Mouse (Mus musculus): ENCODE data around the gene St6gal2. TPM values are rescaled to one million over a fixed set of nuclear protein-coding genes. Genes with fewer than 3 reads are reported as not detected.

The St6gal2 gene
- 0.35 and 0.45 TPM in 2 replicates for polyA plus RNA-seq (2011; ENCODE audit: insufficient read depth, insufficient read length, low read depth, missing spikeins)

DNA sequence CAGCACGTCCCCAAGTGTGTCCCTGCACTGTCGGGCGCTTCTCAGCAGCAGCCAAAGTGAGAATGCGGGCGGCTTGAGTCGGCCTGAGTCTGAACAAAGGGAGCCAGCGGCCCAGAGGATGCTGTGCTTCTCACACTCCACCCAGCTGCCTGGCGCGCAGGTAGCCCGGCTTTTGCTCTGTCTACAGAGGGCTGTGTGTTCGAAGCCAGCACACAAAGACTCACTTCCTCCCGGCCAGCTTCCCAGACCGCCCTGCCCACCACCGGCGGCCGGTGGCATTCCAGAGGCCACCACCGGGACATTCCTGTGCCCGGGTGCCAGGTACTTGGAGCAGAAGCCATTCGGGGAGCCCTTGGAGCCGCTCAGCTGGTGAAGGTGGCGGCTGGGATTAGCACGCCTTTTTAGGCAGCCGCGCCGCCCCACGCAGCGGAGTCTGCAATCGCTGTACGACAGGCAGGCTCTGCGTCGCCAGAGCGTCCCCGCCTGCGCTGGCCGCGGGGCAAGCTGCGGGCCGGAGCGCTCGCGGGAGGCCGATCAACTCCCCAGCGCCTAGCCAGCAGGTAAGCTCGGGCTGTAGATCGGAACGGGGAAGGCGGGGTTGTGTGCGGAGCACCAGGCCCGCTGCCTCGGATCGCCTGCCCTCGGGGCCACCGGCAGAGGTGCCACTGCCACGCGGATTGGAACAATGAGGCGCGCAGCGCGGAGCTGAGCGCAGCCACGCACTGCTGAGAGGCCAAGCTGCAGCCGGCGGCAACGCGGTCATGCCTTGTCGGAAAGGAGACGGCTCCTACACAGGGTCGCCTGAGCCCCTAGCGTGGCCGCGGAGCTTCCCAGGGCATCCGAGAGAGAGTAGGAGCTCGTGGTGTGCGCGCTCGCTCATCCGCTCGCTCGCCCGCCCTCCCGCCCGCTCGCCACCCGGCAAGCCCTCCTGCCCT is at the start of gene St6gal2:
St6gal2 (plus strand) TSS at position 133 of the 935 bp plus-strand sequence.
- Histone ChIP-seq H3K9ac (ENCODE audit: low read depth, poor library complexity, severe bottlenecking) (peak within 1 kb of the TSS; percentile 28), H3K27ac (ENCODE audit: insufficient read depth, low read length) (no peak within 1 kb of the TSS), H3K9me3 (replicated peaks; ENCODE audit: control insufficient read depth, insufficient read depth, low read length, poor library complexity, severe bottlenecking) (no peaks in the 10 kb centered on the region), H3K4me1 (ENCODE audit: control insufficient read depth, insufficient read depth, low read length) (no peaks in the 10 kb centered on the region), H3K27me3 (ENCODE audit: control insufficient read depth, insufficient read depth, low read length, poor library complexity, severe bottlenecking) (peaks cover 3% of the 10 kb centered on the region; the same call in 1 of the 2 replicates), H3K4me3 (ENCODE audit: low read depth, low read length) (peak within 1 kb of the TSS; percentile 69), H3K36me3 (ENCODE audit: control insufficient read depth, insufficient read depth, low read length, poor library complexity, severe bottlenecking) (no peaks in the 10 kb centered on the region)
- TF ChIP-seq EP300 (IDR thresholded peaks at IDR 0.05; ENCODE audit: insufficient read depth, low read depth, low read length) (no peak), POLR2A (IDR thresholded peaks at IDR 0.05; ENCODE audit: insufficient read depth, low read length) (no peak), CTCF (IDR thresholded peaks at IDR 0.05; ENCODE audit: low read depth, low read length) (no peak)

DNA sequence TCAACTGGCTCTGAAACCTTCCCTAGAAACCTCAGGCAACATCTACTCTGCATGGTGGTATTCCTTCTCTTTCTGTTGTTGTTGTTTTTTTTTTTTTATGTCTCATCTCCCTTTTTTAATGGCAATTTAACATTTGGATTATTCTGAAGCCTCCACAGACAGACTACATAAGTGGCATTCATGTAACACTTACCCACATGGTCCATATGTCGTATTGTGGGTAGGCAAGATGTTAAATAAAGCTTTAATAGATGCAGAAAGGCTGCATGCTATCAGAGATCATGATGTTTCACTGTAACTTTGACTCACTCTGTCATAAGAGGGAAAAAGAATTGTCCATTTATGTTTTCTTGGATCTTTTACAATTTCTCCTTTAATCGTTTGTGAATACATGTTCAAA is 39.1 kb upstream of the St6gal2 start:
- Histone ChIP-seq H3K36me3 (ENCODE audit: control insufficient read depth, insufficient read depth, low read length, poor library complexity, severe bottlenecking) (no peaks in the 10 kb centered on the region), H3K27me3 (ENCODE audit: control insufficient read depth, insufficient read depth, low read length, poor library complexity, severe bottlenecking) (no peaks in the 10 kb centered on the region), H3K27ac (ENCODE audit: insufficient read depth, low read length) (no peak overlapping the region), H3K4me1 (ENCODE audit: control insufficient read depth, insufficient read depth, low read length) (no peaks in the 10 kb centered on the region), H3K9ac (ENCODE audit: low read depth, poor library complexity, severe bottlenecking) (no peak overlapping the region), H3K4me3 (ENCODE audit: low read depth, low read length) (no peak overlapping the region), H3K9me3 (replicated peaks; ENCODE audit: control insufficient read depth, insufficient read depth, low read length, poor library complexity, severe bottlenecking) (no peaks in the 10 kb centered on the region)
- TF ChIP-seq POLR2A (IDR thresholded peaks at IDR 0.05; ENCODE audit: insufficient read depth, low read length), result no peak
- TF ChIP-seq EP300 (IDR thresholded peaks at IDR 0.05; ENCODE audit: insufficient read depth, low read depth, low read length), result no peak
- no peak for TF ChIP-seq CTCF (IDR thresholded peaks at IDR 0.05; ENCODE audit: low read depth, low read length)

DNA sequence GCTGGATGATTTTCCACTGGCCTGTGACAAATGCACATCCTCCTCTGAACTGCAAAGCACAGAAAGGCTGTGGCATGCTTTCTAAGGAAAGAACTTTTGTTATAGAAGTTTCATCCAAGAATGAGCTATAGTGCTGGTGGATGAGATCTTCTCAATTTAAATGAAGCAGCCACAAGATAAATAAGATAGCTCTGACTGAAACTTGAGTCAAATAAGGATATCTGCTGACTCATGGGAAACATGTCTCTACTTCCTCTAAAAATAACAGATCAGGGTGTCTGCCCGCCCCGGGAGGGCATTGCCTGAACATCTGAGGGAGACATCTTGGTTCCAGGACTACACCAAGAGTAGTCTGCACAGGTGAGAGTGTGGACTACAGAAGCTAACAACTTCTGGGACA is 28.7 kb upstream of the St6gal2 start:
- H3K9ac ChIP-seq (ENCODE audit: low read depth, poor library complexity, severe bottlenecking), result no peak overlapping the region
- no peak overlapping the region for H3K27ac ChIP-seq (ENCODE audit: insufficient read depth, low read length)
- no peaks in the 10 kb centered on the region for H3K4me1 ChIP-seq (ENCODE audit: control insufficient read depth, insufficient read depth, low read length)
- TF ChIP-seq EP300 (IDR thresholded peaks at IDR 0.05; ENCODE audit: insufficient read depth, low read depth, low read length) (no peak), POLR2A (IDR thresholded peaks at IDR 0.05; ENCODE audit: insufficient read depth, low read length) (no peak), CTCF (IDR thresholded peaks at IDR 0.05; ENCODE audit: low read depth, low read length) (no peak)
- H3K4me3 ChIP-seq (ENCODE audit: low read depth, low read length), result no peak overlapping the region
- no peaks in the 10 kb centered on the region for H3K36me3 ChIP-seq (ENCODE audit: control insufficient read depth, insufficient read depth, low read length, poor library complexity, severe bottlenecking)
- no peaks in the 10 kb centered on the region for H3K27me3 ChIP-seq (ENCODE audit: control insufficient read depth, insufficient read depth, low read length, poor library complexity, severe bottlenecking)
- H3K9me3 ChIP-seq (replicated peaks; ENCODE audit: control insufficient read depth, insufficient read depth, low read length, poor library complexity, severe bottlenecking), result peaks cover 2% of the 10 kb centered on the region; the same call in 1 of the 2 replicates

DNA sequence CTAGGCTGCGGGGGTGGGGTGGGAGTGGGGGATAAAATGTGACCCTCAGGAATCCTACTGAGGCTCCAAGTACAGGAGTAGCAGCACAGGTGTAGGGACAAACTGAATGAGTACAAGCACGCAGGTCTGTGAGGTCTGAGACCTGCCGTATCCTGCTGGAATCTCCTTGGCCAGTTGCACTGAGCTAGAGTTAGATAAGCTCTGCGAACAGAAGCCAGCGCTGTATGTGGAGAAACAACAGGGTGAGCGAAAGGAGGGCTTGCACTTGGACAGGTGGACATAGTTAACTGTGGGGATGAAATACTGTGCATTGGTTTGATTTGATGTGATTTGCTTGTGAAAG is 974 bp downstream of the St6gal2 start:
- TF ChIP-seq CTCF (IDR thresholded peaks at IDR 0.05; ENCODE audit: low read depth, low read length), result no peak
- no peak for TF ChIP-seq POLR2A (IDR thresholded peaks at IDR 0.05; ENCODE audit: insufficient read depth, low read length)
- no peak for TF ChIP-seq EP300 (IDR thresholded peaks at IDR 0.05; ENCODE audit: insufficient read depth, low read depth, low read length)
- Histone ChIP-seq H3K4me3 (ENCODE audit: low read depth, low read length) (peak overlapping the region; percentile 69), H3K27ac (ENCODE audit: insufficient read depth, low read length) (no peak overlapping the region), H3K9ac (ENCODE audit: low read depth, poor library complexity, severe bottlenecking) (peak overlapping the region; percentile 28), H3K4me1 (ENCODE audit: control insufficient read depth, insufficient read depth, low read length) (no peaks in the 10 kb centered on the region), H3K27me3 (ENCODE audit: control insufficient read depth, insufficient read depth, low read length, poor library complexity, severe bottlenecking) (peaks cover 3% of the 10 kb centered on the region; the same call in 1 of the 2 replicates), H3K9me3 (replicated peaks; ENCODE audit: control insufficient read depth, insufficient read depth, low read length, poor library complexity, severe bottlenecking) (no peaks in the 10 kb centered on the region), H3K36me3 (ENCODE audit: control insufficient read depth, insufficient read depth, low read length, poor library complexity, severe bottlenecking) (no peaks in the 10 kb centered on the region)

DNA sequence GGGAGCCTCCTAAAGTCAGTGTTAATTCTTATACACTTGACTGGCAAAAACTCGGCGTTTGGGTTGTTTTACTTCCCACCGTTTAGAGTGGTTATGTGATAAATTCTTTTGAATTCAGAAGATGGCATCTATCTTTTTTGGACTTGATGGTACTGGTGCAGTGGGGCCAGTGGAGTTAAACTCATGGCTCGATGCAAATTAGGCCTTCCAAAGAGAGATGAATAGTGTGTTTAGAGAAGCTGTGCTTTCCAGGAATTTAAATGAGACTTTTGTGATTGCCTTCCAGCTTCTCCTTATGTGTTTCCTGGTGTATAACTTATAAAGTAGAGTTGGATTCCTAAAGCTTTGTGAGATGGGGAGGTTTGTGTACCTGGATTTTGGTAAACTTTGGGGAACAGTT is 1.5 kb downstream of the St6gal2 start:
- H3K27me3 ChIP-seq (ENCODE audit: control insufficient read depth, insufficient read depth, low read length, poor library complexity, severe bottlenecking), result peaks cover 3% of the 10 kb centered on the region; the same call in 1 of the 2 replicates
- no peak for TF ChIP-seq POLR2A (IDR thresholded peaks at IDR 0.05; ENCODE audit: insufficient read depth, low read length)
- no peak for TF ChIP-seq CTCF (IDR thresholded peaks at IDR 0.05; ENCODE audit: low read depth, low read length)
- TF ChIP-seq EP300 (IDR thresholded peaks at IDR 0.05; ENCODE audit: insufficient read depth, low read depth, low read length), result no peak
- no peaks in the 10 kb centered on the region for H3K9me3 ChIP-seq (replicated peaks; ENCODE audit: control insufficient read depth, insufficient read depth, low read length, poor library complexity, severe bottlenecking)
- H3K4me1 ChIP-seq (ENCODE audit: control insufficient read depth, insufficient read depth, low read length), result no peaks in the 10 kb centered on the region
- H3K36me3 ChIP-seq (ENCODE audit: control insufficient read depth, insufficient read depth, low read length, poor library complexity, severe bottlenecking), result no peaks in the 10 kb centered on the region
- no peak overlapping the region for H3K27ac ChIP-seq (ENCODE audit: insufficient read depth, low read length)
- H3K4me3 ChIP-seq (ENCODE audit: low read depth, low read length), result no peak overlapping the region
- no peak overlapping the region for H3K9ac ChIP-seq (ENCODE audit: low read depth, poor library complexity, severe bottlenecking)

DNA sequence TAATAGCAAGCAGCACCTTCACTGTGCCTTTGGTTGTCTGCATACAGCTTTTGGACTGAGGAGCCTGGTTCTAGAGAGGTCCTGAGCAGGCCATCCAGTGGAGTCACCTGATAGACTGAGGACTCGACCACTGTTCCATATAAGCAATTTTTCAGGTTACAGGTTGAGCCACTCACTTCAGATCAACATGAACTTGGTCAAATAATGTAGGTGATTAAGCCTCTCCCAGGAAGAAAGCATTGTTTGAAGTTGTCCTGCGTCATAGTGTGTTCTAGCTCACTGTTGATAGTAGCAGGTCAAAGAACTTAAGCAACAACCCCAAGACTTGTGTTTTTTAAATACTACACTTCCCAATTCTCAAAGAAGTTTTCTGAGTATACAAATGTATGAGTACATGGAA is 5.8 kb downstream of the St6gal2 start:
- TF ChIP-seq EP300 (IDR thresholded peaks at IDR 0.05; ENCODE audit: insufficient read depth, low read depth, low read length), result no peak
- no peak for TF ChIP-seq CTCF (IDR thresholded peaks at IDR 0.05; ENCODE audit: low read depth, low read length)
- TF ChIP-seq POLR2A (IDR thresholded peaks at IDR 0.05; ENCODE audit: insufficient read depth, low read length), result no peak
- Histone ChIP-seq H3K4me1 (ENCODE audit: control insufficient read depth, insufficient read depth, low read length) (no peaks in the 10 kb centered on the region), H3K36me3 (ENCODE audit: control insufficient read depth, insufficient read depth, low read length, poor library complexity, severe bottlenecking) (no peaks in the 10 kb centered on the region), H3K27ac (ENCODE audit: insufficient read depth, low read length) (no peak overlapping the region), H3K27me3 (ENCODE audit: control insufficient read depth, insufficient read depth, low read length, poor library complexity, severe bottlenecking) (peaks cover 3% of the 10 kb centered on the region; the same call in 1 of the 2 replicates), H3K9me3 (replicated peaks; ENCODE audit: control insufficient read depth, insufficient read depth, low read length, poor library complexity, severe bottlenecking) (no peaks in the 10 kb centered on the region), H3K9ac (ENCODE audit: low read depth, poor library complexity, severe bottlenecking) (no peak overlapping the region), H3K4me3 (ENCODE audit: low read depth, low read length) (no peak overlapping the region)
